ENCODE assay signal across 10 mouse cellular contexts in genomic region chr10:94087367-94088077, GRCm38 (mm10). TPM values are rescaled to one million over a fixed set of nuclear protein-coding genes. Genes with fewer than 3 reads are reported as not detected.
DNase-seq lines count a peak whose midpoint lies in the region; ATAC-seq lines count a peak whose summit lies in the region.
"Had no signal": no experiment of that assay in that cellular context is flagged by ENCODE, and none has a peak within 500 bp of the region (broad histone marks: within the 10 kb centered on the region; RNA-seq: fewer than 3 reads in every experiment).

No protein-coding gene starts in this region.

- no peaks in the 10 kb centered on the region for H3K36me3 ChIP-seq in intestine, embryonic 15.5 days
- 0 out of 2 replicates have a peak, but pooled peaks cover 2% of the 10 kb centered on the region for H3K36me3 ChIP-seq in midbrain, embryonic 11.5 days (ENCODE audit: control insufficient read depth, insufficient read depth, low read length)

- DNase-seq in left cerebral cortex, postnatal 14 days (ENCODE audit: low spot score in 2 of 2) = peak; percentile 22 to 27
- no peak for DNase-seq in left cerebral cortex, postnatal 10 days (ENCODE audit: extremely low spot score in 1 of 2, low spot score in 2 of 2)
- peak; percentile 18 for DNase-seq in c-Kit-positive CD71-positive TER-119-positive erythroid progenitor cells, embryonic 14.5 days (ENCODE audit: low spot score)
- DNase-seq in midbrain, embryonic 11.5 days (ENCODE audit: low spot score, missing footprints) = peak; percentile 92
- no peak for DNase-seq in natural killer cell, adult 2 months (ENCODE audit: low spot score in 2 of 2)
- DNase-seq in cerebellum, postnatal 14 days = no peak
- DNase-seq in gastrocnemius, adult 8-10 months (ENCODE audit: low spot score in 2 of 2) = no peak
- DNase-seq: liver, embryonic 13.5 days had no signal

- no peaks in the 10 kb centered on the region for H3K9me3 ChIP-seq in intestine, embryonic 15.5 days
- no peaks in the 10 kb centered on the region; the same call in 1 of the 2 replicates for H3K9me3 ChIP-seq in midbrain, embryonic 11.5 days (ENCODE audit: control insufficient read depth, low read length)

- H3K4me3 ChIP-seq in intestine, embryonic 15.5 days (replicated peaks) = no peak overlapping the region
- no peak overlapping the region for H3K4me3 ChIP-seq in midbrain, embryonic 11.5 days (ENCODE audit: low read depth, low read length)
- H3K4me3 ChIP-seq: liver, embryonic 13.5 days had no signal

- ATAC-seq in intestine, embryonic 15.5 days = peak; percentile 77
- ATAC-seq in midbrain, embryonic 11.5 days (ENCODE audit: low FRiP score) = peak; percentile 30; the same call in 1 of the 2 replicates
- ATAC-seq: Patski had no signal

- no peak overlapping the region for H3K27ac ChIP-seq in intestine, embryonic 15.5 days
- no peak overlapping the region for H3K27ac ChIP-seq in midbrain, embryonic 11.5 days (ENCODE audit: low read depth, low read length)
- H3K27ac ChIP-seq: liver, embryonic 13.5 days had no signal

- 59% methylated on average over 8 of the region's 11 CpGs for WGBS in intestine, embryonic 15.5 days
- WGBS in midbrain, embryonic 11.5 days = 53% methylated on average over 8 of the region's 11 CpGs

- no peaks in the 10 kb centered on the region for H3K27me3 ChIP-seq in intestine, embryonic 15.5 days (replicated peaks)
- no peaks in the 10 kb centered on the region for H3K27me3 ChIP-seq in midbrain, embryonic 11.5 days (ENCODE audit: control insufficient read depth, insufficient read depth, low read length)
- H3K27me3 ChIP-seq: liver, embryonic 13.5 days; Patski had no signal

- H3K9ac ChIP-seq in intestine, embryonic 15.5 days = no peak overlapping the region
- no peak overlapping the region for H3K9ac ChIP-seq in midbrain, embryonic 11.5 days (ENCODE audit: low read length)
- H3K9ac ChIP-seq: liver, embryonic 13.5 days had no signal

- intact Hi-C loops in left cerebral cortex, postnatal 14 days (cut with DNase I) = no loop called here
- intact Hi-C loops in left cerebral cortex, postnatal 10 days (cut with DNase I) = loop anchor here (5.0 kb wide), 1 partner anchor 50 kb away; the partner anchor contains the start of genes Fgd6 and Vezt

- no peak overlapping the region for H3K4me2 ChIP-seq in intestine, embryonic 15.5 days (replicated peaks)
- H3K4me2 ChIP-seq in midbrain, embryonic 11.5 days = peak overlapping the region; percentile 20; the same call in 1 of the 2 replicates
- H3K4me2 ChIP-seq: liver, embryonic 13.5 days had no signal

- no peaks in the 10 kb centered on the region; the same call in 1 of the 2 replicates for H3K4me1 ChIP-seq in intestine, embryonic 15.5 days (replicated peaks)
- H3K4me1 ChIP-seq in midbrain, embryonic 11.5 days (ENCODE audit: control insufficient read depth, insufficient read depth, low read length) = peaks cover 2% of the 10 kb centered on the region; the same call in 1 of the 2 replicates

RNA-seq across cellular contexts. Expression of gene Fgd6, which starts 51.7 kb away (rescaled TPM):
- total RNA-seq in left cerebral cortex, postnatal 14 days (2021) = 1 to 10 TPM; 8.4 to 8.9 TPM
- total RNA-seq in left cerebral cortex, postnatal 10 days (2021) = 1 to 10 TPM; 5.7 to 6.4 TPM
- 3.1 and 3.4 TPM in 2 replicates for polyA plus RNA-seq in intestine, embryonic 15.5 days (2015; fragmentation: Nextera tagmentation; extraction: Ambion mirVana)
- 4.9 and 5.6 TPM in 2 replicates for polyA plus RNA-seq in midbrain, embryonic 11.5 days (2014; fragmentation: Nextera tagmentation; extraction: Ambion mirVana)
- 1 to 10 TPM; 2.6 to 3.2 (median 2.8) TPM for total RNA-seq in gastrocnemius, adult 8-10 months (2022)

RNA-seq across cellular contexts. Expression of gene Vezt, which starts 51.9 kb away (rescaled TPM):
- 100 to 1,000 TPM in 1 of 2 experiments, 10 to 100 TPM in 1; 86.8 to 102 TPM for total RNA-seq in left cerebral cortex, postnatal 14 days (2021)
- 100 to 1,000 TPM; 107 to 110 TPM for total RNA-seq in left cerebral cortex, postnatal 10 days (2021)
- polyA plus RNA-seq in intestine, embryonic 15.5 days (2015; fragmentation: Nextera tagmentation; extraction: Ambion mirVana) = 18.6 and 20.1 TPM in 2 replicates
- polyA plus RNA-seq in midbrain, embryonic 11.5 days (2014; fragmentation: Nextera tagmentation; extraction: Ambion mirVana) = 45.9 and 46.7 TPM in 2 replicates
- total RNA-seq in gastrocnemius, adult 8-10 months (2022) = 10 to 100 TPM; 55.6 to 63.1 (median 60.1) TPM

Comparison
In these comparisons a context has a peak if more than half of its experiments do, and no peak if none do; other contexts are left out.
1. DNase-seq: peak in left cerebral cortex, postnatal 14 days (2 of 2), c-Kit-positive CD71-positive TER-119-positive erythroid progenitor cells, embryonic 14.5 days (single experiment) and midbrain, embryonic 11.5 days (single experiment); none in left cerebral cortex, postnatal 10 days (0 of 2), natural killer cell, adult 2 months (0 of 2), cerebellum, postnatal 14 days (0 of 2) and gastrocnemius, adult 8-10 months (0 of 2).